Mouse (Mus musculus): ENCODE data around the gene Elovl4.

The Elovl4 gene

DNA sequence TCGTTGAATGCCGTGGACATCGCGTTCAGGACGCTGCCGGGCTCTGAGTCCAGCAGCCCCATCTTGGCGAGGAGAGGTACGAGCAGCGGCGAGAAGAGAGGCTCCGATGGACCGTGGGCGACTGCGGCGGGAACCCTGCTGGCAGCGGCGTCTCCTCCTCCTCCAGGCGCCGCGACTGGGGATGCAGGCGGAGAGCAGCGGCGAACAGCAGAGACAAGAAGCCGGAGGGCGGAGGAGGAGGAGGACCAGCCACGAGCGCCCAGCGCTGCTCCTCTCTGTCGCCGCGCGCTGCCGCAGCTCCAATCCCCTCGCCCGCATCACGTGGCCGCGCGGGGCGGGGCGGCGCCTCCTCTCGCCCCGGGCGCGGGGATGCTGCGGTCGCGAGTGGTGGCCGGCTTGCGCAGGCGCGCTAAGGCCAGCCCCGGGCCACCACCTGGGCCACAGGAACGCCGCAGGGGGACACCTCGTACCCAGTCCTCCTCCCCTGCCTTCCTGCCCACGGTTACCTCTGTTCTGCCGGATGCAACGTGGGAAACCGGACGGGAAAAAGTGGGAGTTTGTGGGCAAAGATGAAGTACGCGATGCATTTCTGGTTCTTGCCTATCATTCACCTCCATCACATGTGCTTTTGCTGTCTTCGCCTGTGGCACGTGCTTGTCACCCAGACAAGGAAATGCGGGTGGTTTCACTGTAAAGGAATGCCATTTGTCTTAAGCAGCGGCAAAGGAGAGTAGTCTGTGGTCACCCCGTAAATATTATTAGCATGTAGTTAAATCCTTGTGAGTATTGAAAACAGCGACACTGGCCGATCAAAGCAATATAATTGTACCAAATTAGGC lies at the start of gene Elovl4:
Gene Elovl4, minus strand, starts transcription at position 301 of the 839 bp plus-strand sequence.
- peak; percentile 92 for DNase-seq

DNA sequence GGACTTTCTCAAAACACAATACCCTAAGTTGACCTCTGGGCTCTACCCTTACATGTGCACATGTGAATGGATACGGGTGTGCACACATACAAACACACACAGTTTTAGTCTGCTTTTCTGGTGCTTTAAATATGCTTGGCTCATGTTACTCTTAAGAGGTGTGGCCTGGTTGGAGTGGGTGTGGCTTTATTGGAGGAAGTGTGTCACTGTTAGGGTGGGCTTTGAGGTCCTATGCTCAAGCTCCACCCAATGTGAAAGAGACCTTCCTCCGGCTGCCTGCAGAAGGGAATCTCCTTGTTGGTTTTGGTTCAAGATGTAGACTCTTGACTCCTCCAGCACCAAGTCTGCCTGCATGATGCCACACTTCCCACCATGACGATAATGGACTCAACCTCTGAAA lies 46.4 kb upstream of the Elovl4 start:
- DNase-seq = no peak

DNA sequence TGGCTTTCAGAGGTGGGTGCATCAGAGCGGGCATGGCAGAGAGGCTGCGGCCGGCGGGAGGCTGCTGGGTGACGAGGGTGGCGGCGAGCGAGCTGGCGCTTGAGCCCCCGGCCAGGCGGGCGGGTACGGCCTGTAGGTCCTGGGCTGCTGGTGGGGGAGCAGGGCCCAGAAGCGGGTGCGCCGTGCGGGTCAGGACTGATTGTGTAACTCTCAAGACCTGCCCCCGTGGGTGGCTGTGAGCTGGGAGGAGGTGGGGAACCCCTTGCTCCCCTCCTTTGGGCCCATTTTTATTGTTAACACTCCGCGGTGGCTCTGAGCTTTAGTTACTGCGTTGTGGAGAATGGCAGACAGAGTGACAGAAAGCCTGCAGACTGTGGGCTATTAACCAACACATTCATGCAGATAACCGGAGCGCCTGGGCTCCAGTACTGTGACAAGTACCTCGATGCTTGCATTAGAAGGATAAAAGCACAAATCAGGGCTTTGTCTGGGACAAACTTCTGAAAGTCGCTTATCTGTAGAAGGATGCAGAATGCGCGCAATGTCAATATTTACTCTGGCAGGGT lies 28.8 kb upstream of the Elovl4 start:
- no peak for DNase-seq

GRCm38 (mm10) chr9:83833811-83834747 lies 28.0 kb upstream of the Elovl4 start, which contains the start of gene Ttk:
Gene Ttk, plus strand, starts transcription at chr9:83834689.
- DNase-seq = peak; percentile 90

- DNase-seq = no peak
These were observed 25.1 kb upstream of the Elovl4 start for GRCm38 (mm10) chr9:83831152-83831551.

DNA sequence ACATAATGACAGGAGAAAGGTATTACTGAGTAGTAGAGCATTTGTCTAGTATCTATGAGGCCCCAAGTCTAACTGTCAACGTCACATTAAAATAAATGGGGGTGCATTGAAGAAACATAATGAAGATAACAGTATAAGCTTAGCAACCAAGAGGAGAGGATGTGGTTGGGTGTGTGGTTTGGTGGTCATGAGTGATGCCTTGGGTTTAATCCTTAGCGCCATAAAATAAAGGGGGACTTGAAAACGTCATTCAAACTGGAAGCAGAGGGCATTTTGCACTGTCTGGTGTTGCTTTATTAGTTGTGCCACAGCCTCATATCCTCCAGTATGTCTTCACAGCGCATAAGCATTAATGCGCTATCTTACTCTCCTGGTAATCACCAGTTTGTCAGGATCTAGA lies 23.8 kb upstream of the Elovl4 start:
- no peak for DNase-seq

GRCm38 (mm10) chr9:83822925-83823324 lies 16.8 kb upstream of the Elovl4 start:
- no peak for DNase-seq

GRCm38 (mm10) chr9:83820976-83821375 lies 14.9 kb upstream of the Elovl4 start:
- DNase-seq = no peak

GRCm38 (mm10) chr9:83819188-83819587 lies 13.1 kb upstream of the Elovl4 start:
- DNase-seq = no peak

DNA sequence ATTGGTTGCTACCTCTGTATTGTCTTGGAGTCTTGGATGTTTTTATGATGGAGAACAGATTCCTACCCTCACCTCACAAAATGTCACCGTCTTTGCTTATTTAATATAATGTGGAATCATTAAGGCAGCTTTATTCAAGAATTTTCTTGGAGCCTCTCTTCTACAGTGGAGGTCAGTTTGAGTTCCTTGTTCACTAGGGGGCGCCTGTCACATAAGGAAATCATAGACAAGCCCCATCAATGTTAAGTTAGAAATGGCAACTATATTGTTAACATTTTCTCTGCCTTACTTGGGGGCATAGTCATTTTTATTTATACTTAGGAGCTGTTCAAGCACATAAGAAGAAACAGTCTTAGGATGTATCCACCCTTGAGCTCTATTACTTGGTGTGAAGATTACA lies 1.5 kb upstream of the Elovl4 start:
- DNase-seq = peak; percentile 45

- peak; percentile 45 for DNase-seq
These were observed 707 bp downstream of the Elovl4 start for GRCm38 (mm10) chr9:83805164-83805976.

GRCm38 (mm10) chr9:83804341-83804740 lies 1.7 kb downstream of the Elovl4 start:
- no peak for DNase-seq

GRCm38 (mm10) chr9:83797898-83798297 lies 8.2 kb downstream of the Elovl4 start:
- DNase-seq = peak; percentile 75

DNA sequence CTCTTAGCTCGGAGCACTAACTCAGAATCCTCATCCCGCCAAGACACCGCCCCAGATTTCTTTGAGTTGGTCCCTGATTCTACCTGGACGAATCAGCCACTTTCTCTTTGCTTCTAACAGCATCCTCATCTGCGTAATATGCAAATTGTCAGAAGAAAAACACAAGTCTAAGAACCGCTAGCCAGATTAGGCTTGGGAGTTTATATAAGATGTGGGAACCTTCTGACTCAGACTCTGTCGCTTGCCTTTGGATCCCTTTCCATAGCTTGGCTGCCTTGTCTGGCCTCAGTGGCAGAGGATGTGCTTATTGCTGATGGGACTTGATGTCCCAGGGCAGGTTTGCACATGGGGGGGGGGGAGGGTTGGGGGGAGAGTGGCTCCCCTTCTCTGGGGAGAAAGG lies 9.2 kb downstream of the Elovl4 start:
- no peak for DNase-seq

DNA sequence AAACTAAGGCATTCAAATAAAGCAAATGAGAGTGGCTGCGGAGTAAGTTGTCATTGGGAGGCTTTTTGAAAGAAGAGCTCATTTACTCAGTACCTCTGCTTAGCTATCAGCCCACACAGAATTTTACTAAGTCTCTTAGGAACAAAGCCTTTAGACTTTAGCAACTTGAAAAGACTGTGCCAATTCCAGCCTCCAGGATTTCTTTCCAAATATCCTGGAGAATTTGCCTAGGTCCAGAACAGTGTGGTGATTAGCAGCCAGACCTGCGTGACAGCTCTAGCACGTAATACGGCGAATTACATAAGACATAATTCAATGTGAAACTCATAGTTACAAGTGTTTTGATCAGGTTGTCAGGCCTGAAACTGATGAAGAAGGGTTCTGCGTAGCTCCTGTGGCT lies 16.8 kb downstream of the Elovl4 start:
- DNase-seq = no peak

DNA sequence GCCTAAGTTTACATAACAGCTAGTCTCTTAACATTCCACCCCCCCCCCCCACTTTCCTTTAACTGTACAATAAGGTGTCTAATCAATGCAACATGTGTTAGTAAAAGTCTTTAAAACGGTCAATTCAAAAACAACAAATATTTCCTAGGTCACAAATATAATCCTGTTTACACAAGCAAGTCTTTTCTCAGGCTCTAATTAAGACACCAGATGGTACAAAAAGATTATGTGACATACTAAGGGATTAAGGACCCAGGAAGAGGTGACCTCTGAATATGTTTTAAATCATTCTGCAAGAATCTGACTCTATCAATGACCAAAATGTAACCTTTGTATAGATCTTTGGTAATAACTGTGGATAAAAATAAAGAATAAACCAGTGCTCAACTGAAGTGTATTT lies 20.6 kb downstream of the Elovl4 start:
- DNase-seq = no peak

GRCm38 (mm10) chr9:83778317-83778960 lies 27.6 kb downstream of the Elovl4 start:
- no peak for DNase-seq

GRCm38 (mm10) chr9:83761318-83761717 lies 44.8 kb downstream of the Elovl4 start:
- no peak for DNase-seq

DNA sequence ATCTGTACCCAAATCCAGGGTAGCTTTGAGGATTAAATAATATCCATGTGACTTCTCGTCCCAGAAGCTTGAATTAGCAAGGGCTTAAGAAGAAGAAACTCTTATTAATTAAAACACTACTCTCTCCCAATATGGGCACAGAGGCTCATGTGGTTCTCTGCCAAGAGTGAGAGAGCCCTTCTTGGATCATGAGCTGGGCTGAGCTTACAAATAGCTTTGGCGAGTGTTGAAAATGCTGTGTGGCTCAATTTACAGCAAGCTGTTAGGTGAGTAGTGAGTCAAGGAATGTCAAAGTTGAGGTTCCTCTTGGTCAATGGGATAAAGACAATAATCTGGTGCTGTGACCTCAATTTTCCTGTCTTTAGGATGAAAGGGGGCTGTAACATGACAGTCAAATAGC lies 74.2 kb downstream of the Elovl4 start:
- DNase-seq = no peak

GRCm38 (mm10) chr9:83730836-83731235 lies 75.2 kb downstream of the Elovl4 start:
- DNase-seq = no peak
